Mouse (Mus musculus) midbrain, embryonic 11.5 days (tissue): ENCODE results near the gene Dlgap4. TPM values are rescaled to one million over a fixed set of nuclear protein-coding genes. Genes with fewer than 3 reads are reported as not detected.
"Not testable (repeated sequence)": the region's sequence is repeated elsewhere in the genome, so short reads cannot be mapped to it uniquely, and the experiment has no call there.

Experiments
- ATAC-seq: fragments of 200-750 bp; cut with Nextera tagmentation; 2 replicates; pipeline ENCODE4 v1.8.0; 2017; ENCODE audit warnings: moderate TSS enrichment, moderate library complexity; ENCODE audit not compliant: low FRiP score
- DNase-seq: peaks from one replicate; pipeline ENCODE4 v3.0.0; 2015; ENCODE audit warnings: low spot score; ENCODE audit errors: missing footprints
- H3K27ac ChIP-seq: fragments of 300-500 bp; sonication (generic); 2 replicates; pipeline ENCODE4 v1.5.1; 2014; ENCODE audit warnings: low read depth, low read length
- H3K27me3 ChIP-seq: fragments of 300-500 bp; sonication (generic); 2 replicates; pipeline ENCODE4 v1.6.1; 2014; ENCODE audit warnings: mild to moderate bottlenecking, low read length, moderate library complexity, mixed read lengths; ENCODE audit not compliant: control insufficient read depth, insufficient read depth
- H3K36me3 ChIP-seq: fragments of 300-500 bp; sonication (generic); 2 replicates; pipeline ENCODE4 v1.6.1; 2014; ENCODE audit warnings: mild to moderate bottlenecking, low read length, moderate library complexity, mixed read lengths; ENCODE audit not compliant: control insufficient read depth, insufficient read depth
- H3K4me1 ChIP-seq: fragments of 300-500 bp; sonication (generic); 2 replicates; pipeline ENCODE4 v1.6.1; 2014; ENCODE audit warnings: low read length; ENCODE audit not compliant: control insufficient read depth, insufficient read depth
- H3K4me2 ChIP-seq: fragments of 300-500 bp; sonication (generic); 2 replicates; pipeline ENCODE4 v1.6.1; 2014; ENCODE audit warnings: mild to moderate bottlenecking, moderate library complexity
- H3K4me3 ChIP-seq: fragments of 300-500 bp; sonication (generic); 2 replicates; pipeline ENCODE4 v1.5.1; 2014; ENCODE audit warnings: low read depth, low read length
- H3K9ac ChIP-seq: fragments of 300-500 bp; sonication (generic); 2 replicates; pipeline ENCODE4 v1.6.1; 2014; ENCODE audit warnings: low read length
- H3K9me3 ChIP-seq: fragments of 300-500 bp; sonication (generic); 2 replicates; pipeline ENCODE4 v1.6.1; 2016; ENCODE audit warnings: low read length; ENCODE audit not compliant: control insufficient read depth
- WGBS: fragments of 180-500 bp; shearing (Covaris S2); extraction: QIAGEN DNeasy Blood & Tissue Kit; methylation state at CpG from one replicate; pipeline ENCODE4 v1.1.7; 2014; 5-methylcytosine and 5-hydroxymethylcytosine counted together
- polyA plus RNA-seq: library from polyadenylated mRNA; unstranded; fragments of >200 nt; fragmentation: Nextera tagmentation; extraction: Ambion mirVana; gene quantifications from 2 replicates; pipeline ENCODE4 v1.2.1, GENCODE M21; 2014

Dlgap4 gene
- polyA plus RNA-seq, 1 experiment from 2014 or later: 127 TPM

GRCm38 (mm10) chr2:156780752-156781151, 167.2 kb downstream of the Dlgap4 start:
- WGBS: 15% methylated on average over 17 of the region's 17 CpGs
- Histone ChIP-seq H3K9ac (no peak overlapping the region), H3K4me1 (peaks cover 6% of the 10 kb centered on the region), H3K4me2 (peak overlapping the region; percentile 22; the same call in 1 of the 2 replicates), H3K4me3 (no peak overlapping the region), H3K9me3 (no peaks in the 10 kb centered on the region), H3K27me3 (peaks cover 4% of the 10 kb centered on the region; the same call in 1 of the 2 replicates), H3K27ac (no peak overlapping the region), H3K36me3 (no peaks in the 10 kb centered on the region)
- ATAC-seq: peak; percentile 57; the same call in 1 of the 2 replicates
- DNase-seq: peak; percentile 81

GRCm38 (mm10) chr2:156781281-156781680, 167.8 kb downstream of the Dlgap4 start:
- H3K27me3 ChIP-seq: no peaks in the 10 kb centered on the region; the same call in 1 of the 2 replicates
- H3K27ac ChIP-seq: no peak overlapping the region
- no peak overlapping the region for H3K4me3 ChIP-seq
- no peak overlapping the region for H3K9ac ChIP-seq
- WGBS: 68% methylated on average over 4 of the region's 4 CpGs
- H3K4me1 ChIP-seq: peaks cover 6% of the 10 kb centered on the region; the same call in 1 of the 2 replicates
- H3K9me3 ChIP-seq: no peaks in the 10 kb centered on the region
- peak; percentile 21 for DNase-seq
- peak; percentile 40; the same call in 1 of the 2 replicates for ATAC-seq
- H3K36me3 ChIP-seq: no peaks in the 10 kb centered on the region
- H3K4me2 ChIP-seq: peak overlapping the region; percentile 22; the same call in 1 of the 2 replicates

- H3K9me3 ChIP-seq: no peaks in the 10 kb centered on the region
- no peak overlapping the region for H3K4me3 ChIP-seq
- no peak overlapping the region for H3K9ac ChIP-seq
- no peaks in the 10 kb centered on the region for H3K36me3 ChIP-seq
- DNase-seq (peak; percentile 69), ATAC-seq (no peak)
- H3K27ac ChIP-seq: no peak overlapping the region
- H3K4me1 ChIP-seq: peaks cover 6% of the 10 kb centered on the region; the same call in 1 of the 2 replicates
- H3K27me3 ChIP-seq: no peaks in the 10 kb centered on the region
- no peak overlapping the region for H3K4me2 ChIP-seq
- 61% methylated on average over 4 of the region's 4 CpGs for WGBS
These were observed 168.5 kb downstream of the Dlgap4 start for GRCm38 (mm10) chr2:156781836-156782480.

- DNase-seq (peak; percentile 67), ATAC-seq (no peak)
- Histone ChIP-seq H3K9ac (no peak overlapping the region), H3K36me3 (no peaks in the 10 kb centered on the region), H3K27me3 (no peaks in the 10 kb centered on the region), H3K4me3 (no peak overlapping the region), H3K27ac (no peak overlapping the region), H3K4me2 (no peak overlapping the region), H3K9me3 (no peaks in the 10 kb centered on the region), H3K4me1 (peaks cover 6% of the 10 kb centered on the region; the same call in 1 of the 2 replicates)
- WGBS: 81% methylated on average over 10 of the region's 10 CpGs
These were observed 169.2 kb downstream of the Dlgap4 start for GRCm38 (mm10) chr2:156782481-156783348.

- peak; percentile 35 for DNase-seq
- Histone ChIP-seq H3K4me1 (peaks cover 6% of the 10 kb centered on the region; the same call in 1 of the 2 replicates), H3K4me3 (no peak overlapping the region), H3K27me3 (no peaks in the 10 kb centered on the region), H3K9me3 (no peaks in the 10 kb centered on the region), H3K27ac (no peak overlapping the region), H3K4me2 (no peak overlapping the region), H3K9ac (no peak overlapping the region), H3K36me3 (no peaks in the 10 kb centered on the region)
- no peak for ATAC-seq
- WGBS: 86% methylated on average over 9 of the region's 9 CpGs
These were observed 169.8 kb downstream of the Dlgap4 start for GRCm38 (mm10) chr2:156783349-156783728.

GRCm38 (mm10) chr2:156784016-156784585, 170.6 kb downstream of the Dlgap4 start:
- no peak overlapping the region for H3K4me2 ChIP-seq
- no peak overlapping the region for H3K4me3 ChIP-seq
- ATAC-seq: no peak
- H3K36me3 ChIP-seq: no peaks in the 10 kb centered on the region
- DNase-seq: peak; percentile 59
- H3K9ac ChIP-seq: no peak overlapping the region
- no peaks in the 10 kb centered on the region for H3K9me3 ChIP-seq
- H3K27me3 ChIP-seq: no peaks in the 10 kb centered on the region
- WGBS: 81% methylated on average over 7 of the region's 7 CpGs
- peaks cover 6% of the 10 kb centered on the region; the same call in 1 of the 2 replicates for H3K4me1 ChIP-seq
- H3K27ac ChIP-seq: no peak overlapping the region

- ATAC-seq (no peak), DNase-seq (no peak)
- H3K4me2 ChIP-seq: no peak overlapping the region
- H3K9me3 ChIP-seq: no peaks in the 10 kb centered on the region
- H3K27ac ChIP-seq: no peak overlapping the region
- 87% methylated on average over 2 of the region's 2 CpGs for WGBS
- no peaks in the 10 kb centered on the region for H3K27me3 ChIP-seq
- no peaks in the 10 kb centered on the region for H3K36me3 ChIP-seq
- no peak overlapping the region for H3K4me3 ChIP-seq
- peaks cover 6% of the 10 kb centered on the region; the same call in 1 of the 2 replicates for H3K4me1 ChIP-seq
- H3K9ac ChIP-seq: no peak overlapping the region
These were observed 171.4 kb downstream of the Dlgap4 start for GRCm38 (mm10) chr2:156784891-156785290.

GRCm38 (mm10) chr2:156786369-156786768, 172.9 kb downstream of the Dlgap4 start:
- H3K27me3 ChIP-seq, H3K9me3 ChIP-seq, H3K27ac ChIP-seq, H3K4me2 ChIP-seq, H3K9ac ChIP-seq, H3K4me3 ChIP-seq, H3K36me3 ChIP-seq, ATAC-seq, H3K4me1 ChIP-seq, DNase-seq: not testable (repeated sequence)
